Mouse (Mus musculus): ENCODE measurements around the gene Malrd1.

DNA sequence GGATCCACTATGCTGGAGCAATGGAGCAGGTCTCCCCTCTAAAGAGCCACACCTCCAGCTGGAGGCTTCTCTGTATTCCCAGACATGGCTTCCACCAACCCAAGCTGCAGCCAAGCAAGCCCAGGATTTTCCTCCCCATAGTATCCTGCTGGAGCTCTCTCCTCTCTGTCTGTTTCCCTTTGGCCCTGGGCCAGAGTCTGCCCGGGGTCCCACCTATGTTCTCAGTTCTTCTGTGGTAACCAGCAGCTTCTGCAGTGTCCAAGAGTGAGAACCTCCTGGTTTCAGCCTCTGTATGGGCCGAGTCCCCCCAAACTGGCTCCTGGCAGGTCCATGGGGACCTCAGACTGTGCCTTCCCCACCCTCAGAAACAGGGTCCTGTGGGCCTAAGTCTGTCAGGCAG is 587.1 kb downstream of the Malrd1 start:
- no peak for TF ChIP-seq TCF3 (IDR thresholded peaks at IDR 0.05; ENCODE audit: insufficient read length, low read depth)
- no peak for TF ChIP-seq E2F4 (IDR thresholded peaks at IDR 0.05; ENCODE audit: insufficient read depth)
- TF ChIP-seq POLR2A (IDR thresholded peaks at IDR 0.05; ENCODE audit: insufficient read length, low read depth) = no peak
- TF ChIP-seq USF1 (IDR thresholded peaks at IDR 0.05; ENCODE audit: low read depth) = no peak
- no peak for TF ChIP-seq REST (IDR thresholded peaks at IDR 0.05; ENCODE audit: insufficient read depth, insufficient read length)
- TF ChIP-seq MYOD1 (IDR thresholded peaks at IDR 0.05; ENCODE audit: control insufficient read depth in 1 of 3, insufficient read length in 2 of 3, low read depth in 2 of 3) = no peak
- TF ChIP-seq MAX (IDR thresholded peaks at IDR 0.05; ENCODE audit: low read depth) = no peak
- no peak for TF ChIP-seq TCF12 (IDR thresholded peaks at IDR 0.05; ENCODE audit: insufficient read depth, poor library complexity, severe bottlenecking)
- TF ChIP-seq POLR2AphosphoS2 (IDR thresholded peaks at IDR 0.05; ENCODE audit: insufficient read length, low read depth) = no peak
- TF ChIP-seq MYOG (IDR thresholded peaks at IDR 0.05; ENCODE audit: control insufficient read depth in 1 of 3, insufficient read depth in 1 of 3, insufficient read length in 2 of 3, low read depth in 2 of 3) = no peak
- TF ChIP-seq CEBPB (IDR thresholded peaks at IDR 0.05; ENCODE audit: insufficient read depth, poor library complexity, severe bottlenecking) = no peak

All from myocyte (in vitro differentiated cells).